ENCODE assay signal across 25 mouse cellular contexts in the genomic region with DNA sequence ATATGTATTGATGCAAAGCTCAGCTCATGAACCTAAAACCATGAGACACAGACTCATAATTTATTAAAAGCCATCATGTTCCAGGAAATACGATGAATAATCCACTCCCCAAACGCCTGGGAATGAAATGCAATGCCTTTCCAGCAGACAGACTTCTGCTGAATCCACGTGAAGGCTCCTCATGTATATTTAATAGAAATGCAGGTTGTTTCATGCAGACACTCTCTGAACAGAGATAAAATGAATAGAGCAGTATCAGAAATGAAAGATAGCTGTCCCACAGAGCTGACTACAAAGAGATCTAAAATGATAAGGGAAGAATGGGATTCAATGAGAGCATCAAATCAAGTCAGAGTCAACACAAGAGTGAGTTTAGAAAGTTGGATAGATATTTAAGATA.
DNase-seq lines count a peak whose midpoint lies in the region; ATAC-seq and TF ChIP-seq lines count a peak whose summit lies in the region.
"Had no signal": no experiment of that assay in that cellular context is flagged by ENCODE, and none has a peak within 500 bp of the region (broad histone marks: within the 10 kb centered on the region; RNA-seq: fewer than 3 reads in every experiment).

No protein-coding gene starts in this region.

- ATAC-seq in midbrain, embryonic 14.5 days (ENCODE audit: low FRiP score, low TSS enrichment), result no peak; the same call in 1 of the 2 replicates
- ATAC-seq in midbrain, postnatal 0 days (ENCODE audit: low FRiP score), result no peak
- no peak for ATAC-seq in hindbrain, embryonic 12.5 days (ENCODE audit: low FRiP score)
- ATAC-seq: forebrain, embryonic 14.5 days; forebrain, embryonic 16.5 days had no signal

- no peak for TF ChIP-seq POLR2A in brain, embryonic 14.5 days (IDR thresholded peaks at IDR 0.05; ENCODE audit: borderline replicate concordance, extremely low read depth, insufficient read depth, insufficient read length, poor library complexity, severe bottlenecking)

- no peaks in the 10 kb centered on the region for H3K36me3 ChIP-seq in midbrain, embryonic 14.5 days (ENCODE audit: control insufficient read depth, insufficient read depth, low read length)
- H3K36me3 ChIP-seq in midbrain, postnatal 0 days (ENCODE audit: insufficient read depth, low read length), result no peaks in the 10 kb centered on the region
- no peaks in the 10 kb centered on the region for H3K36me3 ChIP-seq in hindbrain, embryonic 12.5 days
- H3K36me3 ChIP-seq: embryonic facial prominence, embryonic 13.5 days; embryonic facial prominence, embryonic 15.5 days; forebrain, embryonic 10.5 days; forebrain, embryonic 12.5 days had no signal

- no peak for TF ChIP-seq CTCF in midbrain, postnatal 0 days (IDR thresholded peaks at IDR 0.05)
- no peak for TF ChIP-seq CTCF in brain, embryonic 14.5 days (IDR thresholded peaks at IDR 0.05; ENCODE audit: borderline replicate concordance, extremely low read depth, insufficient read depth, insufficient read length)
- TF ChIP-seq CTCF in layer of hippocampus, adult 2 months (conservative IDR thresholded peaks at IDR 0.05), result no peak

- no peaks in the 10 kb centered on the region for H3K4me1 ChIP-seq in midbrain, embryonic 14.5 days (ENCODE audit: control insufficient read depth, insufficient read depth, low read length)
- no peaks in the 10 kb centered on the region for H3K4me1 ChIP-seq in midbrain, postnatal 0 days (ENCODE audit: insufficient read depth, low read length)
- H3K4me1 ChIP-seq in hindbrain, embryonic 12.5 days, result no peaks in the 10 kb centered on the region
- H3K4me1 ChIP-seq: embryonic facial prominence, embryonic 13.5 days; embryonic facial prominence, embryonic 15.5 days; forebrain, embryonic 10.5 days; forebrain, embryonic 12.5 days had no signal

- H3K9ac ChIP-seq in midbrain, embryonic 14.5 days (replicated peaks; ENCODE audit: low read length), result no peak overlapping the region
- H3K9ac ChIP-seq in midbrain, postnatal 0 days (replicated peaks; ENCODE audit: low read length, poor library complexity, severe bottlenecking), result no peak overlapping the region
- no peak overlapping the region for H3K9ac ChIP-seq in hindbrain, embryonic 12.5 days
- H3K9ac ChIP-seq: embryonic facial prominence, embryonic 13.5 days; embryonic facial prominence, embryonic 15.5 days; forebrain, embryonic 12.5 days had no signal

- no peaks in the 10 kb centered on the region for H3K27me3 ChIP-seq in midbrain, embryonic 14.5 days (ENCODE audit: control insufficient read depth, insufficient read depth, low read length)
- H3K27me3 ChIP-seq in midbrain, postnatal 0 days (ENCODE audit: insufficient read depth, low read length), result no peaks in the 10 kb centered on the region
- H3K27me3 ChIP-seq in hindbrain, embryonic 12.5 days, result no peaks in the 10 kb centered on the region
- H3K27me3 ChIP-seq: embryonic facial prominence, embryonic 13.5 days; embryonic facial prominence, embryonic 15.5 days; forebrain, embryonic 12.5 days had no signal

- DNase-seq in midbrain, embryonic 14.5 days, result peak; percentile 41
- no peak for DNase-seq in midbrain, postnatal 0 days (ENCODE audit: low spot score)
- peak; percentile 4 for DNase-seq in brain, adult 2 months (ENCODE audit: low read depth, low spot score)
- peak; percentile 45 for DNase-seq in brain, embryonic 14.5 days (ENCODE audit: low read depth)
- DNase-seq in retina, embryonic 14.5 days (ENCODE audit: low spot score), result peak; percentile 13
- no peak for DNase-seq in layer of hippocampus, adult 8-10 months (ENCODE audit: low spot score in 2 of 2)
- no peak for DNase-seq in layer of hippocampus, adult 2 months (ENCODE audit: low spot score in 2 of 2)
- DNase-seq: adrenal gland, adult 2 months; adrenal gland, postnatal 10 days; adrenal gland, postnatal 25 days; cerebellum, adult 11 months; cerebellum, adult 18-20 months; cerebellum, adult 8-10 months; cerebellum, adult 9-11 months; cerebellum, postnatal 14 days; cerebellum, postnatal 36 days; embryo, embryonic 11 days had no signal

- H3K4me3 ChIP-seq in midbrain, embryonic 14.5 days (replicated peaks; ENCODE audit: low read depth, low read length), result no peak overlapping the region
- H3K4me3 ChIP-seq in midbrain, postnatal 0 days (ENCODE audit: low read depth, low read length), result no peak overlapping the region
- H3K4me3 ChIP-seq in layer of hippocampus, adult 2 months, result no peak overlapping the region
- H3K4me3 ChIP-seq in hindbrain, embryonic 12.5 days, result no peak overlapping the region
- H3K4me3 ChIP-seq: embryonic facial prominence, embryonic 13.5 days; embryonic facial prominence, embryonic 15.5 days; erythroblast, embryonic 14.5 days; forebrain, embryonic 10.5 days; forebrain, embryonic 12.5 days had no signal

- H3K4me2 ChIP-seq in midbrain, embryonic 14.5 days (ENCODE audit: low read length), result no peak overlapping the region
- H3K4me2 ChIP-seq in midbrain, postnatal 0 days (ENCODE audit: low read depth, low read length, poor library complexity, severe bottlenecking), result no peak overlapping the region
- no peak overlapping the region for H3K4me2 ChIP-seq in hindbrain, embryonic 12.5 days (replicated peaks)
- H3K4me2 ChIP-seq: embryonic facial prominence, embryonic 13.5 days; embryonic facial prominence, embryonic 15.5 days; forebrain, embryonic 12.5 days had no signal

- H3K9me3 ChIP-seq in midbrain, embryonic 14.5 days (ENCODE audit: control insufficient read depth, low read length), result no peaks in the 10 kb centered on the region
- H3K9me3 ChIP-seq in midbrain, postnatal 0 days (ENCODE audit: low read length), result no peaks in the 10 kb centered on the region
- H3K9me3 ChIP-seq in hindbrain, embryonic 12.5 days (replicated peaks), result no peaks in the 10 kb centered on the region
- H3K9me3 ChIP-seq: embryonic facial prominence, embryonic 13.5 days; embryonic facial prominence, embryonic 15.5 days; forebrain, embryonic 10.5 days; forebrain, embryonic 12.5 days had no signal

- no peak overlapping the region for H3K27ac ChIP-seq in midbrain, embryonic 14.5 days (replicated peaks; ENCODE audit: low read depth, low read length)
- H3K27ac ChIP-seq in midbrain, postnatal 0 days (ENCODE audit: low read depth, low read length), result no peak overlapping the region
- no peak overlapping the region for H3K27ac ChIP-seq in layer of hippocampus, adult 2 months
- no peak overlapping the region for H3K27ac ChIP-seq in hindbrain, embryonic 12.5 days
- H3K27ac ChIP-seq: embryonic facial prominence, embryonic 13.5 days; embryonic facial prominence, embryonic 15.5 days; forebrain, embryonic 10.5 days; forebrain, embryonic 12.5 days had no signal

- WGBS in midbrain, embryonic 14.5 days, result 44% methylated on average over 3 of the region's 3 CpGs
- 45% methylated on average over 3 of the region's 3 CpGs for WGBS in midbrain, postnatal 0 days
- 75% methylated on average over 3 of the region's 3 CpGs for WGBS in hindbrain, embryonic 12.5 days

Comparison
In these comparisons a context has a peak if more than half of its experiments do, and no peak if none do; other contexts are left out.
1. DNase-seq: peak in midbrain, embryonic 14.5 days (single experiment), brain, adult 2 months (single experiment), brain, embryonic 14.5 days (single experiment) and retina, embryonic 14.5 days (single experiment); none in midbrain, postnatal 0 days (single experiment), layer of hippocampus, adult 8-10 months (0 of 2) and layer of hippocampus, adult 2 months (0 of 2).